Mouse (Mus musculus) cerebellum, postnatal 14 days (tissue): Measurements from ENCODE around the gene Sptbn2.

Experiments
- DNase-seq, 2 experiments: peaks; one replicate each; pipeline ENCODE4 v3.0.0; 2021; ENCODE audit warnings: mixed read lengths in 2 of 2

Gene Sptbn2

GRCm38 (mm10) chr19:4711098-4711600 lies at the start of gene Sptbn2:
Gene Sptbn2 (plus strand): TSS chr19:4711167.
- DNase-seq, result peak; percentile 75 to 78

- no peak for DNase-seq
These were observed 44.2 kb upstream of the Sptbn2 start for GRCm38 (mm10) chr19:4666815-4667214.

GRCm38 (mm10) chr19:4670776-4671175 lies 40.2 kb upstream of the Sptbn2 start:
- no peak for DNase-seq

- DNase-seq, result no peak
These were observed 38.6 kb upstream of the Sptbn2 start for GRCm38 (mm10) chr19:4672401-4672800.

- DNase-seq, result no peak
These were observed 16.6 kb upstream of the Sptbn2 start for GRCm38 (mm10) chr19:4694346-4694745.

GRCm38 (mm10) chr19:4697121-4697520 lies 13.8 kb upstream of the Sptbn2 start:
- no peak for DNase-seq

- peak; percentile 51 to 58 for DNase-seq
These were observed 13.2 kb upstream of the Sptbn2 start for GRCm38 (mm10) chr19:4697721-4698120.

- peak; percentile 95 to 97 for DNase-seq
These were observed 12.7 kb upstream of the Sptbn2 start, which contains the start of gene Gm960 for GRCm38 (mm10) chr19:4698205-4698677. Gene Gm960 (minus strand): TSS chr19:4698668.

- peak; percentile 67 for DNase-seq
These were observed 12.1 kb upstream of the Sptbn2 start for GRCm38 (mm10) chr19:4698856-4699255.

- DNase-seq, result no peak
These were observed 11.1 kb upstream of the Sptbn2 start for GRCm38 (mm10) chr19:4699821-4700220.

GRCm38 (mm10) chr19:4700656-4701055 lies 10.3 kb upstream of the Sptbn2 start:
- DNase-seq, result no peak

- DNase-seq, result no peak
These were observed 9.7 kb upstream of the Sptbn2 start for GRCm38 (mm10) chr19:4701221-4701620.

GRCm38 (mm10) chr19:4708765-4709164 lies 2.2 kb upstream of the Sptbn2 start:
- DNase-seq, result no peak

- peak; percentile 83 for DNase-seq
These were observed 711 bp downstream of the Sptbn2 start for GRCm38 (mm10) chr19:4711601-4712155.

- DNase-seq, result peak; percentile 67 to 68
These were observed 1.3 kb downstream of the Sptbn2 start for GRCm38 (mm10) chr19:4712156-4712780.

GRCm38 (mm10) chr19:4712781-4713526 lies 2.0 kb downstream of the Sptbn2 start:
- DNase-seq, result peak; percentile 36 to 46

- no peak for DNase-seq
These were observed 2.9 kb downstream of the Sptbn2 start for GRCm38 (mm10) chr19:4713886-4714285.

GRCm38 (mm10) chr19:4716756-4717155 lies 5.8 kb downstream of the Sptbn2 start:
- DNase-seq, result no peak

GRCm38 (mm10) chr19:4717281-4717680 lies 6.3 kb downstream of the Sptbn2 start:
- no peak for DNase-seq

- no peak for DNase-seq
These were observed 7.7 kb downstream of the Sptbn2 start for GRCm38 (mm10) chr19:4718716-4719115.

GRCm38 (mm10) chr19:4719351-4719764 lies 8.4 kb downstream of the Sptbn2 start:
- no peak for DNase-seq

- no peak for DNase-seq
These were observed 9.1 kb downstream of the Sptbn2 start for GRCm38 (mm10) chr19:4720112-4720511.

GRCm38 (mm10) chr19:4720671-4721244 lies 9.8 kb downstream of the Sptbn2 start:
- peak; percentile 38 to 61 for DNase-seq
